Mouse (Mus musculus) adrenal gland, adult (tissue): ENCODE data around the gene Irf3.

Source experiments
- DNase-seq, 2 experiments: peaks; one replicate each; pipeline ENCODE4 v3.0.0; 2022 to 2023; ENCODE audit warnings: low spot score in 1 of 2; ENCODE audit not compliant: inconsistent age in 2 of 2

The Irf3 gene

DNA sequence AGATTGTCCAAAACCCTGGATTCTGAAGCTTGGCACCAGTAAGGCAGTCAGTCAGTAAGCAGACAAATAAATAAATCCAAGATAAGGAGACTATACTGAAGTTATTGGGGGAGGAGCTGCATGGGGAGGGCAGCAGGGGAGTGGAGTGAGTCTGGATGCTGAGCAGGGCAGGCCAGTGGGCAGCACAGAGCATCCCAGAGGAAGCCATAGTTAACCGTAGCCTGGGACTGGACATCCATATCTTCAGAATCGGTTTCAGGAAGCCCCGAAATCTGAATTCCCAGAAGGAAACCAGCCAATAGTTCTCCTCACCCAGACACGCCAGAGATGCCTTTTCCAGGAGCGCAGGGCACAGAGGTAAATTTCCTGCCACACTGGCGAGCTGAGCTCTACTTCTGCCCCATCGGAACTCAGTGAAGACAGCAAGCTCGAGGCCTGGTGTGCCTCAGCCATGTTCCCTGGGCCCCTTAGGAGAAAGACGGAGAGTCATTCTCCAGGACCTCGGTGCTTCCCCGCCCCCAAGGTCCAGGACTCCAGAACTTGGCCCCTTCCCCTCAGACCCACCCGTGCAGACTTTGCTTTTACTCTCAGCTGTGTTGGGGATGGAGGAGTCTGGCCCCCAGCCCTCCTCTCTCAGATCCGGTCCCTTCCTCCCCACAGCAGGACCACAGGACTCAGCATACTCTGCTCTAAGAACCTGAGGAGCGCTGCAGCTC, 23.9 kb upstream of the Irf3 start:
- peak in 1 of 2 experiments; percentile 54 for DNase-seq

DNA sequence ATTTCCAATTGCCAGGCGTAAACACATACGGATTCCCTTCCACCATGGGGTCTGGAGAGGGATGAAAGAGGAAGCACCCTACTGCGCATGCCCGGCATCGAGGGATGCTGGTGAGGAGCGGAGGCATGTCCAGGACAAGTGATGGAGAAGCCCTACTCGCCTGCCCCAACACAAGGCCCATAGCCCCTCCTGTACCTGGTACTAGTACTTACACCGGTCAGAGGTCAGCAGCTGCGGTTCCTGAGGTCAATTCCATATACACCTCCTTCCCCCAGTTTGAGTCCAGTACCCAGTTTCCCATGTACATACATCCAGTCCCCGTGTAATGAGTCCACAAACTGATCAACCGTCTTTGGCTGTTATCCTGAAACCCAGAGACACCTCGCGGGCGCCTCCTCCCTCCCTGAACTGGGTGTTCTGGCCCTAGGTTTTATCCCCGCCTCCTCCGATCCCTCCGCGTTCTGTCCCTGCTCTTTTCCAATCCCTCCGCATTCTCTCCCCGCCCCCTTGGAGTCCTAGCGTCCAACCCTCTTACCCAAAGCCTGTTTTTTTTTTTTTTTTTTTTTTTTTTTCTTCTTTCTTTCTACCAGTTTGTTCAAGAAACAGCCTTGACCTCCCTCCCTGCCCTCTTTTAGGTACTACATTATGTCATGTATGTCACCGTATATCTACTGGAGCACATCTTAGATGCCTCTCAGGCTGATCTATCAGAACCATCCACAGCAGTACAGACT, 22.9 kb upstream of the Irf3 start, which contains the start of gene Cpt1c:
Gene Cpt1c, minus strand, starts transcription at position 469 of the 734 bp plus-strand sequence.
- peak; percentile 87 to 93 for DNase-seq

DNA sequence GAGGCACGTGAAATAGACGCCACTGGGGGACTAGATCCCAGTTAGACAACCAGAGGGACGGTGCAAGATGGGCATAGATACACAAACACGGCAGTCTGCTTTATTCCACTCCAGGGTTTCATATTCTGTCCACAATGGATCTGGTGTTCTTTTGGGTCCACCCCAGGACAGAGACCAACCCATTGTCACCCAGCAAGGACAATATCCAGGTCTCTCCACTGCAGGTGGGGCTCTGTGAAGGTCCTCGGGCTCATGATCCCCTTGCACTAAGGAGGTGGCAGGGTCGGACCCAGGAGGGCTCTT, 22.4 kb upstream of the Irf3 start:
- DNase-seq: peak in 1 of 2 experiments; percentile 56

DNA sequence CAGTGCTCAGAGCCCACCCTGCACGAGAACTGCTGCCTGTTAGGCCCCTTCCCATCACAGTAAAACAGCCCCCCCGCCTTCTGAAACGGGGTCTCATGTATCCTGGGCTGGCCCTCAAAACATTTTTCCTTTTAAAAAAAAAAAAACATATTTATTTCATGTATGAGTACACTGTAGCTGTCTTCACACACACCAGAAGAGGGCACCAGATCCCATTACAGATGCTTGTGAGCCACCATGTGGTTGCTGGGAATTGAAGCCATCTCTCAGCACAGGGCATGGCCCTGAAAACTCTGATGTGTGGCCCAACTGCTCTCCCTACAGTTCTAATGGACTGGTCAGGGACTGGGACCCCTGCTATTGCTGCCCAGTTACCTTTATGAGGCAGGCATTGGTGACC, 19.1 kb upstream of the Irf3 start:
- DNase-seq: no peak

DNA sequence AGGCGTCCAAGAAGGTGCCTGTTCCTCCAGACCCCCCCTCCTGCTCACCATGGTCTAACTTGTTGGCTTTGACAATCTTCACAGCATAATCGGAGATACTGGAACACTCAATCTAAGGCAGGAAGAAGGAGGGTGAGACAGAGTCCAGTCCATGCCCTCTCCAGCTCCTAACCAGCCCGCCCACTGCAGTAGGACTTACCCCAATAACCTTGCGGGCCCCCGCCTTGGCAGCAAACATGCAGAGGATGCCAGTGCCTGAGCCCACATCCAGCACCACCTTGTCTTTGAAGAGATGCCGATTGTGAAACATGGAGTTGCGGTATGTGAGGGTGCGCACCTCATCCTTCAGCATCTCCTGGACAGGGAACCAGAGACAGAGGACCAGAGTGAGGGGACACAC, 15.9 kb upstream of the Irf3 start:
- DNase-seq: no peak

DNA sequence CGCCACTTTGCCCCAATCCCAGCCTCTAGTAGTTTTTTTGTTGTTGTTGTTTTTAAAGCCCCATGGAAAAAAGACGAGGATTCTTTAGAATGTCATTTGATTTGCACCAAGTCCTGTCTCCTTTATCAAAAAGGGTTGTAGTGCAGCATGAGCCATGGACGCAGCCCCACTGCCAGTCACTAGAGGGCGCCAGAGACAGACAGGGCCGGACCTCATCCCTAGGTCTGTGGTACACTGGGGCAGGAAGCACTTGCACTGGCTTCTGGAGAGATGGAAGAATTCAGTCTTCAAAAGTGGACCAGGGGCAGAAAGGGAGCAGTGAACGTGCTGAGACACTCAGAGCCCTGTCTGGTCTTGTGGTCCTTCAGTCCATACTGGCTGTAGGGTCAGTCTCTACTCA, 14.4 kb upstream of the Irf3 start:
- DNase-seq: peak; percentile 87 to 97

DNA sequence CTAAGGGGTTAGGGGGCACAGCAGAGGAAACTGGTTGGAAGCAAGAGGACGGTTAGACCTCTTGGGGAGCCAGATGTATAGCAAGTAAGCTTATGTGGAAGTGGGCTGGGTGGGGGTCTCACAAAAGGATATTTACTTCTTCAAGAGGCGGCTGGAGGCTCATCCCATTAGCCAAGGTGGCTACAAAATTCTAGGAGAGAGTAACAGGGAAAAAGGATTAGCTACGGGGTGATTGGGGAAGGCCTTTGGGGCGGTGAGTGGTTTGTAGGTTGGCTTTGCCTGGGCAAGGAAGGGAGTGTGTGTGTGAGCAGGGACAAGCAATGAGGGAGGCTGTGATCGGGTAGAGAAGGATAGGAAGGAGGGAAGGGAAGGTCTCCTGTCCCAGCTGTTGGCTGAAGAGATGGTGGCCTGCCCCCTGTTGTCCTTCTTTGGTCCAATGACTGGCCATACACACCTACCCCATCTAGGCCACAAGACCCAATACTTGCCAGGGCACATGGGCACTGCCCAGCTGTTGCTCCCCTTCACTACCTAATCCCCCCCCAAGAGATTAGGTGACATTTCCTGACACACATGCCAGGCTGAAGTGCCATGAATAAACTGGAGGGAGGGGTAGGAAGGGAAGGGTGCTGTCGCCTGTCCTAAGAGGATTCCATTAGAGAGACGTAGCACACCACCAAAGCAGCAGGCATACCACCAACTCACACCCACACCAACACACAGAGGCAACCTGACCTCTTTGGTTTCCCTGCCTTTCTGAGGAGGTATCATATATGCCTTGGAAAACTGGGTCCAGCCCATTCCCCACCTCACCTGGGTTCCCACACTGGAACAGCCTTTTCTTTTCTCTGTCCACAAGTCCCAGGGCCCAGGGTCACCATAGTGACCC, 13.3 kb upstream of the Irf3 start:
- DNase-seq: no peak

DNA sequence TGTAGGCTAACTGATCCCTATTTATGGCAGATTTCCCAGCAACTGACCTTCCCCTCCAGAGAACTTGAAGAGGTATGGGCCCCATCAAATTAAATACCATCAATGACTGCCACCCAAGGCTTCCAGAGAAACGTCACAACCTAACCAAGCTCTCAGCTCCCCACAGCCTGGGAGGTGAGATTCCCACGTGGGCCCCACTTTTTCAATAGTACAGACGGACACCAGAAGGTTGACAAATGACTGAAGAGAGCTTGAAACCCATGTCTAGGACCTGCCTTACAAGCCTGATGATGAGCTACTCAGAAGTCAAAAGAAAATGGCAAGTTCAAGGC, 12.6 kb upstream of the Irf3 start:
- DNase-seq: peak in 1 of 2 experiments; percentile 67

DNA sequence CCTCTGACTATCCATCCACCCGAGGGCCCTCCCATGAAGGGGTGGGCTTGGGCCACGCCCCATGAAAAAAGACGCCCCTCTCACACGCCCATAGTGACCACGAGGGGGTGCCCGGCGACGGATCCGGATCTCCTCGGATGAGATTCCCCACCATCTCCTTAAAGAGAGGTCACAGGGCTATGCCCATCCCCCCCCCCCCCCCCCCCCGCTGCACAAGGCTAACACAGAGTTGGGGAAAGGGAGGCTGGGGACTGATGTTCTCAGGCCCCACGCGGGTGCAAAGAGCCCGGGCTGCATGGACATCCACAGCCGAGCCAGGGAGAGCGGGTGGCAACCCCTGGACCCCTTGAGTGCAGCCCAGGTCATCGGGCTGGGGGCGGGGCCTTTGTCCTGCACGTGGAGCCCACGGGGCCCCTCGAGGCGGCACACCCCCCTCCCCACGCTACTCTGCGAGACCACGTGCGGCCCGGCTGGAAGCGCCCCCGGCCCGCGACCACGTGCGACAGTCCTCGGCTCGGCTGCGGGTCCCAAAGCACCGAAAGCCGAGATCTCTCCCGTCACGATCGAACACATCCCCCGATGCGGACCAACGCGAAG, 11.8 kb upstream of the Irf3 start:
- peak; percentile 85 to 90 for DNase-seq

DNA sequence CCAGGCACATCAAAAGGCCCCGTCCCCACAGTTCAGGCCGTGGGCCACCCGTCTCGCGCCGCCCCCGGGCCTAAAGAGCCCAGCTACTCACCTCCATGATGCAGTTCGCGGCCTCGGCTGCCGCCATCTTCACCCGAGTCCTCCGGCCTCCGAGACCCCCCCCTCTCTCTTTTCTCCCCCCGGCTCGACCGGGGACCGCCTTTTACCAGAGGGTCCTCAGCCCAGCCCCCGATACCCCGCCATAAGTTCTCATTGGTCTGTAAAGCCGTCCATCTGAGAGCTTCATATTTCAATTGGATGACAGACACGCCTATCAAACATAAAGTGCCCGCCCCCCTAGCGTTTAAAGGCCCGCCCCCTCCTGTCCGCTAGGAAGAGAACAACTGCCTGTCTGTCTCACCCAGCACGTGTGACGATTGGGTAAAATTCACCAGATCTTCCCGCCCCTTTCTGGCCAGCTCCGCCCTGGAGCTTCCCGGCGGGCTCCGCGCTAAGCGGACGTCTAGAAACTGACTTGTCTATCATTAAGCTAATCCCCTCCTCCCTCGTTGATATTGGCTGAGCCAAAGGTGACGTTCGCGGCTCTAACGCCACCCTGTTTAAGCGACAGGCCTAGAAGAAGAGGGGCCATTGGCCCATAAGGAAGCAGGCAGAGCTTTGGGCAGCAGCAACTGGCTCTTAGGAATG, 11.1 kb upstream of the Irf3 start, which contains the start of gene Prmt1:
Gene Prmt1, minus strand, starts transcription at position 377 of the 687 bp plus-strand sequence.
- DNase-seq: peak; percentile 99 to 100

DNA sequence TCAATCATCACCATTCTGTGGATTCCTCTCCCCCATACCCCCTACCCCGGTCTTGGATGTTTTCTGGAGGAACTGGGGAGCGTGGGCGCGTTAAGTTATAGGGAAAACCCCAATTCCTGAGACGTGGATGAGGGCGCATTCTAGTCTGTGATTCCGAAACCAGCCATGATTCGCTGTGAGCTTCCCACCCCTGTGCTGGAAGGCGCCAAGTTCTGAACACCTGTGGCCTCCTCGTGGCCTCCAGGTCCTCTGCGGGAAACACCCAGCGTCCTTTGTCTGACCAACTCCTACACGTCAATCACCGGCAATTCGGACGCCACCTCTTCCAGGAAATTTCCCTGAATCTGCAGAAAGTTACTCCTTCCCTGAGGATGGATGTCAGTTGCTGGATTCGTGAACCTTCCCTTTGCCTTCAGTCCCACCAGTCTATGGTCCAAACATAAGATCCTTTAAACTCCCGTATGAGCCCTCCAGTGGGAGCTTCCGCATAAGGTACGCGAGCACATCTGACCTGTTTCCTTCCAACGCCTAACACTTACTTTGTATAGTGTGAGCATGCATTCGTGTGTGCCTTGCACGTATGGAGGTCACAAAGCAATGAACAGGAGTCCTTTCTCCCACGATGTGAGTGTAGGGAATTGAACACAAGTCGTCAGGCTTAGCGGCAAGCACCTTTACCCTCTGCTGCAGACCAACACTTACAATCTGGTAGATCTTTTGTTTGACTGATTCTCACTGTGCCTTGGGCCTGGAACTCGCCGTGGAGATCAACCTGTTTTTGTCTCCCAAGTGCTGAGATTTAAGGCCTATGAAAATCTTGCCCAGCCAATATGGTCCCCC, 10.3 kb upstream of the Irf3 start:
- no peak for DNase-seq

DNA sequence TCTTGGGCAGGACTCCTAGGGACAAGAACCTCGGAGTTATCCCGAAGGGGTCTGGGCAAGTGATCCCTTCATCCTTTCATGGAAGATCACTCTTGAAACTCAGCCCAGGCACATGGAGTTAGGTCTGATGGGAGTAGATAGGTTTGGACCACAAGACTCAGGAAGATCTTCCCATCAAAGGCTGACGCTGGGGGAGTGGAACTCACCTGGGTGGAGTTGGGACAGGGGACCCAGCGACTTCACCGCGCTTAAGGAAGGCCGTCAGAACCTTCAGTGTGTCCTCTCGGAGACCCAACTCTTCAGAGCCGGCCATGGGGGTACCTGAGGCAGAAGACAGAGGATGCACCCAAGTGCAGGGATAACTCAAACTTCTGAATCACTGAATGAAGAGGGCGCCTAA, 776 bp upstream of the Irf3 start:
- DNase-seq: peak in 1 of 2 experiments; percentile 62

DNA sequence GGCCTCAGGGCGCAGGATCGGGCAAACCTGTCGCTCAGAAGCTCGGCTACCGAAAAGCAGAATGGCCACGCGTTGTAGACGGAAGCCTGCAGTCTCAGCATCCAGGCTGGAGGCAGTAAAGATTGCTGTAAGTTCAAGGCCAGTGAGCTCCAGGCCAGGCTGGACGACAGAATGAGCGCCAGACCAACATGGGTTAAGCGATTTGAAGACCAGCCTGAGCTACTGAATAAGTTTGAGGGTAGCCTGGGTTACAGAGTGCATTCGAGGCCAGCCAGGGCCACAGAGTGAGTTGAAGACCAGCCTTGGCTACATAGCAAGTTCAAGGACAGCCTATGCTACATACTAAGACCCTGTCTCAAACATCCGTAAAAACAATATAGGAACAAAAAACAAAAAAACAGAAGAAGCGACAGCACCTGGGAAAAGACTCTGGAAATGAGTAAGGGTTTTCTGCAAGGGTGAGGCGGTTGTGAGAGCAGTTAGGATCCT, 536 bp downstream of the Irf3 start:
- no peak for DNase-seq

DNA sequence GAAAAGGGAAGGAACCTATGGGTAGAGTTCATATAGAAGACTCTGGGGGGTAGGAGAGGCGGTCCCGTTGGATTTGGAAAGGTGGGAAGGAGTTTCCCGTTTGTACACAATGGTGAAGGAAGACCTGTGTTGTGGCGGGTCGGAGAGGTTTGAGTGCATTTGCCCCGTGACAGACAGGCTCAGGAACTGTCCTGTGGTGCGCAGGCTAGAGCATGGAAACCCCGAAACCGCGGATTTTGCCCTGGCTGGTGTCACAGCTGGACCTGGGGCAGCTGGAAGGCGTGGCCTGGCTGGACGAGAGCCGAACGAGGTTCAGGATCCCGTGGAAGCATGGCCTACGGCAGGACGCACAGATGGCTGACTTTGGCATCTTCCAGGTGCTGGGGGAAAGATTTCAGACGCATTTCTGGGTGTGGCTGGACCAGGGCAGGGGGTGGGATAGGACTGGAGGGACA, 1.1 kb downstream of the Irf3 start, which contains the start of gene Bcl2l12:
Gene Bcl2l12, minus strand, starts transcription at position 212 of the 455 bp plus-strand sequence.
- peak; percentile 81 to 90 for DNase-seq

DNA sequence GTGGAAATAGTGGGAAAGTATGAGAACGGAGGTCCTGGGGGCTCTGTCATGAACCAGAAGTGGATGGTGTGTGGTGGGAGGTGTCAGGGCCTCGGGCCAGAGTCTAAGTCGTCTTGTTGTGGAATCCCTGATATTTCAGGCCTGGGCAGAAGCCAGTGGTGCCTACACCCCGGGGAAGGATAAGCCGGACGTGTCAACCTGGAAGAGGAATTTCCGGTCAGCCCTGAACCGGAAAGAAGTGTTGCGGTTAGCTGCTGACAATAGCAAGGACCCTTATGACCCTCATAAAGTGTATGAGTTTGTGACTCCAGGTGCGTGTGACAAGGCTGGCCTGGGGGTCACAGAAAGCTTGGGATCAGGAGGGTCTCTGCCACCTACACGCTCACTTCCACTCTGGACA, 2.3 kb downstream of the Irf3 start:
- DNase-seq: peak in 1 of 2 experiments; percentile 64

DNA sequence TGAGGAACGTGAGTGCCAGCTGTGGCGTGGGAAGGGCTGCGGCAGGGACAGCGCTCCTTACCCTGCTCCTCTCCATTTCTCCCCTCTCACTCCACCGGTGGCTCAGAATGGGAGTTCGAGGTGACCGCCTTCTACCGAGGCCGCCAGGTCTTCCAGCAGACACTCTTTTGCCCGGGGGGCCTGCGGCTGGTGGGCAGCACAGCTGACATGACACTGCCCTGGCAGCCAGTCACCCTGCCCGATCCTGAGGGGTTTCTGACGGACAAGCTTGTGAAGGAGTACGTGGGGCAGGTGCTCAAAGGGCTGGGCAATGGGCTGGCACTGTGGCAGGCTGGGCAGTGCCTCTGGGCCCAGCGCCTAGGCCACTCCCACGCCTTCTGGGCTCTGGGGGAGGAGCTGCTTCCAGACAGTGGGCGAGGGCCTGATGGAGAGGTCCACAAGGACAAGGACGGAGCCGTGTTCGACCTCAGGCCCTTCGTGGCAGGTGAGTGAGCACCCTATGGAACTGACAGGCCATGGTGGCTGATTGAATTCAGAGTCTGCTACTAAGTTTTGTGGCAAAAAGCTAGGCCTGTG, 3.2 kb downstream of the Irf3 start:
- no peak for DNase-seq

DNA sequence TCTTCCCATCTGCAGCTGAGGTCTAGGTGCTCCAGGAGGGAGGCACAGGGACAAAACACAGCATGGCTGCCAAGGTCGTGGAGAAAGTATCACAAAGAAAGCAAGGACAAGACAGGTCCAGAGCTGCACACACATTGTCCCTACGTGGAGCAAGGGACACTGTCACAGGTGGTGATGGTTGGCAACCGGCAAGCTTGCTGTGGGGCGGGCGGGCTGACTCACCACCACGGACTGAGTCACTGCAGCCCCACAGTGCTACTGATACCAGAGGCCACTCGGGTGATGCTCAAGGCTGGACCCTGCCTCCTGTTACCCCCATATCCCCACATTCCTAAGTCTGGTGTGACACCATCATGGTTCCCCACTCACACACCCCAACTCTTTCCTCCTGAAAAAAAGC, 5.0 kb downstream of the Irf3 start:
- DNase-seq: peak; percentile 75 to 80

DNA sequence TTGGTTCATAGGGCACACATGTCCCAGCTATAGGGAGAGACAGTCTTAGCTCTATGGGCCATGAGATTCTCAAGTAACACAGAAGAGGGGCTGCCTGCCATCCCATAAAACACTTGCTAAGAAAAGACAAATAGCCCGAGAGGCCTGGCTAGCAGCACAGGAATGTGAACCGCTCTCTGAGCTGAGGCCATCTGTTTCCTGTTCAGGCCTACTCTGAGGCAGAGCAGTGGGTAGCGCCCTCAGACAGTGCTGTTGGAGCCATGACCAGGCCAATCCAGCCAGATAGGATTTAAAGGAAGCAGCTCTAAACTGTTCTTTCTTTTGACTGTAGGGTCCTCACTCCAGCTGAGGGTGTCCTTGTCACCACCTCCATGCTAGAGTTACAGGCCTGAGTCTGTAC, 7.1 kb downstream of the Irf3 start:
- DNase-seq: no peak

DNA sequence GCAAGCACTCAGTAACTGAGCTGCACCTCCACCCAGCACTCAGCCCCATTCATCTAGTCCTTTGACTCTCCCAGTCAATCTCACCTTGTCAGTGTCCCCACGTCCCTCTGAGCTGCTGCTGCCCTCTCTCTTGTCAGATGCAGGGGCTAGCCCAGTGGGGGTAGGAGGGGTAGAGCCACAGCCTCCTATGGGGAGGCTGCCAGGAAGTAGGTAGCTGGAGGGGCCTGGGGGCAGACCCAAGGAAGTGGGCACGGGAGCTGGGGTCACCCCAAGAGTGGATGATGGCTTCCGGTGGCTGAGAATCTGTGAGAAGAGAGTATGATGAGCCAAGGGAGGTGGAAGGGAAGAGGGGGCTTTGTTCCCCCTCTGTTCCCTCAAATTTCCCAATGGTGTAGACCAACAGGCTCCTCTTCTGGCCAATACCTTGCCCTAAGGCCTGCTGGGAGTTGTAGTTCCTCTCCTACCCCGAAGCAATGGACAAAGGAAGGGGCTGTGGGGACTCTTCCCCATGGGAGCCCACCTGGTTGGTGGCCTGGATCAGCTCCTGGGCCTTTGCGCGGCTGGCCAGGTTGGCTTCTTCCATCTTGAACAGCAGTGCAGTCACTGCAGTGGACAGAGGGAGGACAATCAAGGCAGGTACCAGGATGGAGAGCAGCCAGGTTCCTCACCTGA, 8.0 kb downstream of the Irf3 start:
- no peak for DNase-seq
